Comparison of ENCODE assay signal across 8 mouse cellular contexts in genomic region chr11:107469523-107470371, GRCm38 (mm10). TPM values are rescaled to one million over a fixed set of nuclear protein-coding genes. Genes with fewer than 3 reads are reported as not detected.
A peak's percentile ranks its signal among the peaks of the same experiment; 100 is the strongest.
DNase-seq lines count a peak whose midpoint lies in the region; ATAC-seq lines count a peak whose summit lies in the region.

No protein-coding gene starts in this region.

- peak; percentile 66 for ATAC-seq in hindbrain, embryonic 15.5 days (ENCODE audit: low FRiP score, low read depth)

- no peaks in the 10 kb centered on the region for H3K27me3 ChIP-seq in hindbrain, embryonic 15.5 days

- H3K4me1 ChIP-seq in hindbrain, embryonic 15.5 days (replicated peaks) = peaks cover 32% of the 10 kb centered on the region

- H3K4me3 ChIP-seq in hindbrain, embryonic 15.5 days = peak overlapping the region; percentile 97

- WGBS in hindbrain, embryonic 15.5 days = under 1% methylated on average over 52 of the region's 59 CpGs

- H3K9ac ChIP-seq in hindbrain, embryonic 15.5 days = peak overlapping the region; percentile 90

- H3K9me3 ChIP-seq in hindbrain, embryonic 15.5 days = no peaks in the 10 kb centered on the region

- peak overlapping the region; percentile 93 for H3K27ac ChIP-seq in hindbrain, embryonic 15.5 days (replicated peaks)

- peak overlapping the region; percentile 83 for H3K4me2 ChIP-seq in hindbrain, embryonic 15.5 days

- DNase-seq in MN1 (ENCODE audit: low spot score) = peak; percentile 61
- DNase-seq in cerebellum, postnatal 14 days = peak; percentile 80 to 85
- DNase-seq in frontal cortex, postnatal 36 days (ENCODE audit: low spot score in 2 of 2) = peak; percentile 56 to 57
- peak; percentile 36 for DNase-seq in left cerebral cortex, adult 11 months (ENCODE audit: low spot score)
- peak; percentile 47 for DNase-seq in lung, postnatal 36 days
- peak; percentile 31 for DNase-seq in retina, postnatal 7 days (ENCODE audit: low read depth, low spot score)
- DNase-seq in urinary bladder, adult 18-20 months (ENCODE audit: low spot score in 2 of 2) = peak; percentile 39 to 80

- H3K36me3 ChIP-seq in hindbrain, embryonic 15.5 days = no peaks in the 10 kb centered on the region

RNA-seq across cellular contexts. Expression of gene Pitpnc1, which starts 0.8 kb away (rescaled TPM):
- 38.3 and 39.2 TPM in 2 replicates for polyA plus RNA-seq in hindbrain, embryonic 15.5 days (2015; fragmentation: Nextera tagmentation; extraction: Ambion mirVana)

RNA-seq across cellular contexts. Expression of gene Psmd12, which starts 9.5 kb away (rescaled TPM):
- polyA plus RNA-seq in hindbrain, embryonic 15.5 days (2015; fragmentation: Nextera tagmentation; extraction: Ambion mirVana) = 149 and 153 TPM in 2 replicates

Comparison
In these comparisons a context has a peak if more than half of its experiments do, and no peak if none do; other contexts are left out.
1. Peak in every context shown above with its lines: DNase-seq, ATAC-seq, H3K4me3 ChIP-seq and H3K27ac ChIP-seq.
2. DNase-seq: peak in every context shown above with its lines; median percentile 82 in cerebellum, postnatal 14 days; 61 in MN1; 60 in urinary bladder, adult 18-20 months; 56 in frontal cortex, postnatal 36 days; 47 in lung, postnatal 36 days; 36 in left cerebral cortex, adult 11 months; 31 in retina, postnatal 7 days.